Mouse (Mus musculus): Measurements from ENCODE around the gene Gm11027.

Gene Gm11027

GRCm38 (mm10) chr12:116276961-116277360, 1.8 kb downstream of the Gm11027 start:
- in situ Hi-C loops (cut with MboI; ENCODE audit: low sequenced_read_pairs) = no loop called here

GRCm38 (mm10) chr12:116278541-116278940, 3.4 kb downstream of the Gm11027 start:
- in situ Hi-C loops (cut with MboI; ENCODE audit: low sequenced_read_pairs) = no loop called here

GRCm38 (mm10) chr12:116279181-116279580, 4.0 kb downstream of the Gm11027 start:
- in situ Hi-C loops (cut with MboI; ENCODE audit: low sequenced_read_pairs) = no loop called here

- in situ Hi-C loops (cut with MboI; ENCODE audit: low sequenced_read_pairs) = no loop called here
Measured at GRCm38 (mm10) chr12:116280149-116280652, 5.0 kb downstream of the Gm11027 start.

- in situ Hi-C loops (cut with MboI; ENCODE audit: low sequenced_read_pairs) = no loop called here
Measured at GRCm38 (mm10) chr12:116280653-116281364, 5.6 kb downstream of the Gm11027 start, which contains the start of gene Esyt2. Gene Esyt2, plus strand, starts transcription at chr12:116281196.

- in situ Hi-C loops (cut with MboI; ENCODE audit: low sequenced_read_pairs) = no loop called here
Measured at GRCm38 (mm10) chr12:116281427-116282281, 6.5 kb downstream of the Gm11027 start.

GRCm38 (mm10) chr12:116282856-116283255, 7.7 kb downstream of the Gm11027 start:
- in situ Hi-C loops (cut with MboI; ENCODE audit: low sequenced_read_pairs) = no loop called here

- in situ Hi-C loops (cut with MboI; ENCODE audit: low sequenced_read_pairs) = no loop called here
Measured at GRCm38 (mm10) chr12:116283511-116283910, 8.3 kb downstream of the Gm11027 start.

GRCm38 (mm10) chr12:116293185-116293584, 18.0 kb downstream of the Gm11027 start:
- in situ Hi-C loops (cut with MboI; ENCODE audit: low sequenced_read_pairs) = no loop called here

GRCm38 (mm10) chr12:116293599-116294292, 18.6 kb downstream of the Gm11027 start:
- in situ Hi-C loops (cut with MboI; ENCODE audit: low sequenced_read_pairs) = no loop called here

- in situ Hi-C loops (cut with MboI; ENCODE audit: low sequenced_read_pairs) = no loop called here
Measured at GRCm38 (mm10) chr12:116299906-116300305, 24.7 kb downstream of the Gm11027 start.

GRCm38 (mm10) chr12:116302181-116302580, 27.0 kb downstream of the Gm11027 start:
- in situ Hi-C loops (cut with MboI; ENCODE audit: low sequenced_read_pairs) = no loop called here

- in situ Hi-C loops (cut with MboI; ENCODE audit: low sequenced_read_pairs) = no loop called here
Measured at GRCm38 (mm10) chr12:116306042-116306441, 30.9 kb downstream of the Gm11027 start.

GRCm38 (mm10) chr12:116307870-116308269, 32.7 kb downstream of the Gm11027 start:
- in situ Hi-C loops (cut with MboI; ENCODE audit: low sequenced_read_pairs) = no loop called here

GRCm38 (mm10) chr12:116308612-116309011, 33.4 kb downstream of the Gm11027 start:
- in situ Hi-C loops (cut with MboI; ENCODE audit: low sequenced_read_pairs) = no loop called here

- in situ Hi-C loops (cut with MboI; ENCODE audit: low sequenced_read_pairs) = no loop called here
Measured at GRCm38 (mm10) chr12:116313816-116314215, 38.6 kb downstream of the Gm11027 start.

GRCm38 (mm10) chr12:116315498-116315897, 40.3 kb downstream of the Gm11027 start:
- in situ Hi-C loops (cut with MboI; ENCODE audit: low sequenced_read_pairs) = no loop called here

GRCm38 (mm10) chr12:116317818-116318217, 42.6 kb downstream of the Gm11027 start:
- in situ Hi-C loops (cut with MboI; ENCODE audit: low sequenced_read_pairs) = no loop called here

Data from CH12F3 (cell line).